Mouse (Mus musculus): ENCODE data around the gene Bbs4.

GRCm38 (mm10) chr9:59337889-59338288, 15.4 kb downstream of the Bbs4 start:
- TF ChIP-seq POLR2A (IDR thresholded peaks at IDR 0.05; ENCODE audit: low read depth, low read length) = no peak
- no peak for TF ChIP-seq CTCF (conservative IDR thresholded peaks at IDR 0.05 in 1 of 2, IDR thresholded peaks at IDR 0.05 in 1 of 2; ENCODE audit: low read depth in 2 of 2, low read length in 2 of 2)
- no peak for TF ChIP-seq ZC3H11A (IDR thresholded peaks at IDR 0.05; ENCODE audit: low read depth, low read length)

All from CH12.LX (cell line).